Mouse (Mus musculus): ENCODE data around the gene Sik1.
A peak's percentile ranks its signal among the peaks of the same experiment; 100 is the strongest.

The Sik1 gene

DNA sequence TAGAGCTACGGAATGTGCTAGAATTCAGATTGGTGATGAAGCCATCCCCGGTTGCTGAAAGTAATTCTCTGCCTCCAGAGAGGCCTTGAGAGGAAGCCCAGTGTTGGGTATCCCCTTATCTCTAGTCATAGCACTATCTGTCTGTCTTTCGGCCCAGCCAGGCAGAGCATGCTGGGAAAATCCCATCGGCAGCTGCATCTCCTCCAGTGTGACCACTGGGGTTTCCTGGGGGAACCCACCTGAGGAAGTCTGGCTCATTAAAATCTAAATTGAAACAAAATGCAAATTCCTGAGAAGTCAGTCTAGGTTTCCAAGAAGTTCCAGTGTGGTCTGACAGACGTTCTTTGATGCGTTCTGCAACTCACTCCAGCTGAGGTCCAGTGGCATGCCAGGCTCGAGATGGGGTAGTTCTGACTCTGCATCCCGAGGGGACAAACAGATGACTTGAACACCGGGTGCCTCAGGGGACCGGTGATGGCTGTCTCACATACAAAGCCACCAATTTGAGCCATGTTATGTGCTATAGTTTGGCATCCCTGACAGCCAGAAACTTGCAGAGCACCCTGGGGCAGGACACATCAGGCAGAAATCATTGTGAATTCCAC is 19.8 kb upstream of the Sik1 start:
- no peak for DNase-seq

DNA sequence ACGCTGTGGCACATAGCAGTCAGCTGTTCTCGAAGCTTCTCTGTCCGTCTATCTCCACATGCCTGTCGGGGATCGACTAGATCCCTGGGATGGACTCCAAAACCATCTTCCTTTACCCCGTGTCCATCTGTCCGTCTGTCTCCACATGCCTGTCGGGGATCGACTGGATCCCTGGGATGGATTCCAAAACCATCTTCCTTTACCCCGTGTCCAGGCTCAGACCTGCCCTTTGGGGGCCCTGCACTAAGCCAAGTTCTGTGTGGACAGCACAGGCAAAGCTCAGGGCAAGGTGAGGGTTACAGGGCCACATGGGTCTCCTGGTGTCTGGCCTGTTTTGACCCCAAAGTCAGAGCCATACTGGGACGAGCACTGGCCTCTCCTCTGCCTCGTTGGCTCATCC is 19.1 kb upstream of the Sik1 start:
- no peak for DNase-seq

DNA sequence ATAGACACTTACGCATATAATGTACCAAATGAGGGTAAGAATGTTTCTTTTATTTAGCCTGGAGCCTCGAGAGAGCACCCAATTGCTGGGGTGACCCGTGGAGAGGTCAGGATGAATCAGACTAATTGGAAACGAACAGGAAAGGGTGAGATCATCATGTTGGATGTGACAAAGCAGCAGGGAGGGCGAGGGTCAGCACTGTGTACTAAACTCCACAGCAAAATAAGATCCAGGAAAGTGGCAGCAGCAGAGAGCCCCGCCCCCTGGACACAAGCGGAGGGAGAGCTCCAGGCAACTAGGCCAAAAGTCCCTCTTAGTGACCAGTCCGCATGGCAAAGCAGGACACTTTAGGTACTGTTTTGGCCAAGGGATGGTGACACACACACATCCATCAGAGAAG is 18.4 kb upstream of the Sik1 start:
- DNase-seq, result peak; percentile 54 to 76

DNA sequence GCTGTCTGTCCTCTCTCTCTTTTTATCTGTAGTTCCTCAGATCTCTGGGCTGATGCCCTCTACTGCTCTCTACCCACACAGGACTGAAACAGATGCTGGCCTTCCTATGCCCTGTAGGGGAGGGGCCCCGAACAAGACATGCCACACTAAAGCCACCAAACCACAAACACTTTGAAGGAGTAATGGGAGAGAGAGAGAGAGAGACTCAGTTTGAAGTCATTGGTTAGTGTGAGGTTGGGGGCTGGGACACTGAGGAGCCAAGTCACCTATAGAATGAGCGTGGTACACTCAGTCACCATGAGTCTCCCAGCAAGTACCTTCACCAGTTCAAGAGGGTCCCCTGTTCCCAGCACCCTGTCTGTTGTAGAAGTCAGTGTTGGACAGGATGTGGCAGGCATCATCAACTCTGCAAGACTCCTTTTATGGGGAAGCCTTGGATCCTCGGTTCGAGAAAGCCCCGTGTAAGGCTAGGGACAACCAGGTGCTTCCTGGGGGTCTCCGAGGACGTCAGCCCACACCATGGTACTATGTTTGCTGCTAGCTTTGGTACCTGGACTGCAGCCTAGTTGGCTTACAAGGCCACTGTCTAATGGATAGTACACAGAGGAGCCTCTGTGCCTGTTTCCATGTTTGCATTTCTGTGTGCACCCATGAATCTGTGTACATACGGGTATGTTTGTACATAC is 17.7 kb upstream of the Sik1 start:
- DNase-seq, result peak; percentile 1 to 2

DNA sequence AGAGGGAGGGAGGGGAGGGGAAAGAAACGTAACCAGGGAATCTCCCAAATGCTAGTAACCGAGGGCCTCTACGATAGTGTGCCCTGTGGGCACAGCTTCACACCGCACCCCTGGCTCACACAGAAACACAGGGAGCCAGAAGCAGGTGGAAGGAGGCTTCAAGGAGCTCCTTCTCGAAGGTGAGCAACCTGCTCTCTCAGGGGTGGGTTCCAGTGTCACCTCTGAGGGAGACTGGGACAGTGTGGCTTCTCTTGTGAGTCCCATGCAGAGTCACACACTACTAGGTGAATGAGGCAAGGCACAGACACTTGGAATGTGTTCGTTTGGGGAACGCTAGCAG is 17.2 kb upstream of the Sik1 start:
- peak in 1 of 2 experiments; percentile 1 for DNase-seq

DNA sequence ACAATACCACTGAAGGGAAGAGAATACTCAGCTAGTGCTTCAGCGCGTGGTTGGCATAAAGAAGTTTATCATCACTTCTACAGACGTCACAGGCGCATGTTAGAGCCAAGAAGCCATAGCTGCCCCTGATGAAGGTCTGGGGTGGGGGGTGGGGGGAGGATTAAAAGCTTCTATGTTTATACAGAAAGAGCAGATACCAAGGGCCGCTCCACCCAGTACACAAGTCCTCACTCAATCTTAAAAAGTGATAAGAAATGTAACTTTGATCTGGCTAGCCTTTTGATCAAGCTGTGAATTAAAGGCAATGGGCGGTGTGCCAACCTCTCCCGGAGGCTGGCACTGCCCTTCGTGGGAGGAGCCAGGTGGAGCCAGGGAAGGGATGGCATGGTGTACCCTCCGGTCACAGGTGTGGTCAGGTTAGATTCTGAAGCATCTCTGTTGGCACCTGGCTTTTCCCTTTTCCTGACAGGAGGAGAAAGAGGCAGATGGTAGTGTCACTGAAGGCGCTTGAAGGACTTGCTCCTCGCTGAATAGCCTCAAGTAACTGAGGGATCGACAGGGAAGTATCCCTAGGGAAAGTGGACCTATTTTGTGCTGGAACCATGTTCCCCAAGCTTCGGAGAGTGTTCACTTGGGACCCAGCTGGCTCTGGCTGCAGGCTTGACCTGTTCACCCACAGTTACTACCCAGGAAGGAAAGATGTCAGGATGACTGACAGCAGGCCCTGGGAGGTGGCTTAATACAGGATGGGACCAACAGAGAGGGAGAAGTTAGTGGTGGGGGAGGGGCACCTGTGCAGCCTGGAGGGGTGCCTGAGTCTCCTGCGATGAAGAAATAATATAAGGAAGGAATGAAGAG is 16.6 kb upstream of the Sik1 start:
- DNase-seq, result peak; percentile 17 to 47

DNA sequence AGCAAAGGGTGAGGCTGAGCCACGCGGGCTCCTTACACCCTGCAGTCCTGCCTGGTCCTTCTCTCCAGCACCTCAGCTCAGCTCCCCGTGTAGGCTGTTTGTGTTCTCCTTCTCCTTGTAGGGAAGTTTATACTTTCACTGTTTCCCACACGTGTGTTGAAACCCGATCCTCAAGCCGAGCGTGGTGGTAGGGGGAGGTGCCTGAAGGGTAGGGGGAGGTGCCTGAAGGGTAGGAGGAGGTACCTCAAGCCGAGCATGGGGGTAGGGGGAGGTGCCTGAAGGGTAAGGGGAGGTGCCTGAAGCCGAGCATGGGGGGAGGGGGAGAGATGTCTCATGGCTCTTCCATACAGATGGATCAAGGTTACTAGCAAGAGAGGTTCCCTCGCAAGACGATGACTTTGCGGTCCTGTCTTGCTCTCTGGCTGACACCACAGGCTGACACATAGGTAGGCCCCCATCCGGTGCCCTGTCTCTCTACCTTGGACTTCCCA is 15.4 kb upstream of the Sik1 start:
- peak; percentile 17 to 47 for DNase-seq

DNA sequence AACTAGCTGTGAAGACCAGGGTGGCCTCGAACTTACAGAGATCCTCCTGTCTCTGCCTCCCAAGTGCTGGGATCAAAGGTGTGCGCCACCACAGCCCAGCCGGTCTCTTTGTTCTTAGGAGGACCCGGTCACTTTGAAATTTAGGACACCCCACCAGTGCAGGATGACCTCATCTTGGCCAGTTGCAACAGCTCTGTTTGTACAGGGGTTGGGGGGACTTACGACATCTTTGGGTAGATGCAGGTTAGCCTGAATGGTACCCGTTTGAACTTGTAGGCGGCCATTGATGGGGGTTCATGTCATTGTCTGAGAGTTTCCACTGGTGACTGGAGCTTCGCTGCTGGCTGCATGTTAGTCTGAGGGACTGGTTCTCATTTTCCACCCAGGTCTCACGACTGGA is 14.8 kb upstream of the Sik1 start:
- peak; percentile 1 for DNase-seq

DNA sequence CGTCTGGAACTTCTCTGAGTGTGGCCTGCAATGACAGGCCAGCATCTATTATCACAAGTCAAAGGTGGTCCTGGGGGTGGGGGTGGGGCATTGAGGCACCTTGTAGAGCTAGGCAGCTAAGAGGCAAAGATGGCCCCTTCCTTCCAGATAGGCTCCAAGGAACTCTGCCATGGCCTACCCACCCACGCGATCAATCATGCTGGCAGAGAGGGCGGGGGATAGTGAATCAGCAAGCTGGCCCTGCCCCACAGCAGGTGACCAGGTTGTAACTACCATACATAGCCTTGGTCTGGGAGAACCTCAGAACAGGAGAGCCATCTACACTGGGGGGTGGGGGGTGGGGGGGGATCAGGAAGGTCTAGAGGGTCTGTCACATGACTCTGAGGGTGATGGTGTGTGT is 12.5 kb upstream of the Sik1 start:
- peak; percentile 0 to 1 for DNase-seq

DNA sequence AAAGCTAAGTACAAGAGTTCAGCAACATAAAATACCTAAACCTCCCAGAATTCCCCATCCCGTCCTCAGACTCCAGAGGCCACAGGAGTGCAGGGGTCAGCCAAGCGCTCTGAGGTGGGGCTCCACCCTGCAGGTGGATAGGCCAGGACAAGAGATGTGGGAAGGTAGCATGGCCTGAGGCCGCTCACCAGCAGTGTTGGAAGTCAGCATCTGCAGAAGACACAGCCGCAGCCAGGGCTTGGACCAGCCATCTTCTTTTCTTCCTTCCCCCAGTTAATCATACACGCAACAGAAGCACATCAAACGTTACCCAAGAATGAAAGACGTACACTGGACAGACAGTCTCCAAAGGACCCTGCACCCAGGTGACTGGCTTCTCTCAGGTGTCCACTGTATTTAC is 11.5 kb upstream of the Sik1 start:
- peak; percentile 0 for DNase-seq

DNA sequence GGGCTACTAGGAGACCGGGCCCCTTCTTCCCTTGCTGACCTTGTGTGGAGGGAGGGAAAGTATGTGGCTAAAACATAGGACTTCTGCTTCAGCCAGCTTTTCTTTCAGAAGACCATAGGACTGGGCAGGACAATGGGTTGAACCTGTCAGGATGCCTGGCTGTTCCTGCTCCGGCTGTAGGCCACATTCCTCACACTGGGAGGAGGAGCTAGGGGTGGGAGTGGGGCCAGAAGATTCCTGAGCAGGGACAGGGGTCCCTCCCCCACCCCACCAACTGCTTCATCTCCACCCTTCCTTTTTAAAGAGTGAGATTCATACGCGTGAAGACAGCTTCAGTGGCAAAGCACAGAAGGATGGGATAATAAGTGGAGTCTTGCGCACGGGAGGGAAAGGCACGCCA is 10.0 kb upstream of the Sik1 start:
- peak; percentile 26 to 52 for DNase-seq

DNA sequence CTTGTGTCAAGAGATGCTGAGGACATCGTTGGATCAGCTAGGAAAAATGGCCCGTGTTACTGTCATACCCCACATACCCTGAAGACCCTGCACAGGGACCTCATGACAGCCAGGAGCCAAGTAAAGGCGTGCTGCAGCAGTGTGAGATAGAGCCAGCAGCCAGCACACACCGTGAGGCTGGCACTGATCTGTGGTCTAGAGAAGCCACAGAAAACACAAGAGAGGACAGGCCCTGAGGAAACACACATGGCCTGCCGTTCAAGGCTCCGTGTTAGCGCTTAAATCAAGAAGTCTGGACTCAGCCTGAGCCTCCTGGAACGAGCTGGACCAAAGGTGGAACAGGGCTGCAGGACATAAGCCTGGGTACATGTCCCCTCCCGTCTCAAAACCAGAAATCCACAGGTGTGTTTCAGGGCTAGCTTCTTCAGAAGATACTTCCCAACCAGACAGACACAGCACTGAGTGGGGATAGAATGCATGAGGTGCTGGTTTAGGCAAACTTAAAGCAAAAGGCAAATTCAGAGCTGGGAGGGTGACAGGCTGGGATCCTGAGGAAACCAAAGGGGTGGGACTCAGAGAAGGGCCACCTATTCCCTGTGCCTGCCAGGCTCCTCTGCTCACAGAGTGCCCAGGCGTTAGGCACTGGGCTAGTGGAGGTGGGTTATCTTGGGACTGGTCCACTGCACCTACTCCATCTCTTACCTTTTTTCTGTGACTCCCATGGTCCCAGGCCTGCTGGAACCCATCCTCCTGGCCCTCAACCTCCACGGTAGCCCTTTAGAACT is 9.3 kb upstream of the Sik1 start:
- peak; percentile 0 to 2 for DNase-seq

DNA sequence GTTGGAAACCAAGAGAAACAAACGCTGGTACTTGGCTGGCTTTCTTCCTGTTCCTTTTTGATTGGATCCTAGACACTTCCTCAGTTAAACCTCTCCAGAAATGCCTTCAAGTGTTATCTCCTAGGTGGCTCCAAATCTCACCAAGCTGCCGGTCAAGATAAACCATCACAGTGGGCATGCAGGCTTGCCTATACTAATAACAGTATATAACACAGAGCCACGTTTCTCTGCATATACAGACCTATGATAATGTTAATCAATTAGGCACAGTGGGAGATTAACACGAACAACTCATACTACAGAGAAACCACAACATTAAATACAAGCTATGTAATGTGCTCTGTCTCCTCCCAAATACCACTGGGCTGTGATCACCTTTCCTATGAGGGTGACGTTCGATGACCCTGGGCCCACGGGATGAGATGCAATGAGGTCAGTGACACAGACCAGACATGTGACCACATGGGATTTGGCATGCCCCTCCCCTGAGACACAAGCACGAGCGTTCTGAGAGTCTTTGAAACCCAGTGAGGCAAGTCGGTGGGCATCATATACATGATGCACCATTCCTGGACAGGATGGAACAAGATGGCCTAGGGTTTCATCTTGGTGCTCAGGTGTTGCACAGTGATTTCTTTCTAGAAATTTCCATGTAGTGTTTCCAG is 7.7 kb upstream of the Sik1 start:
- DNase-seq, result peak; percentile 0

DNA sequence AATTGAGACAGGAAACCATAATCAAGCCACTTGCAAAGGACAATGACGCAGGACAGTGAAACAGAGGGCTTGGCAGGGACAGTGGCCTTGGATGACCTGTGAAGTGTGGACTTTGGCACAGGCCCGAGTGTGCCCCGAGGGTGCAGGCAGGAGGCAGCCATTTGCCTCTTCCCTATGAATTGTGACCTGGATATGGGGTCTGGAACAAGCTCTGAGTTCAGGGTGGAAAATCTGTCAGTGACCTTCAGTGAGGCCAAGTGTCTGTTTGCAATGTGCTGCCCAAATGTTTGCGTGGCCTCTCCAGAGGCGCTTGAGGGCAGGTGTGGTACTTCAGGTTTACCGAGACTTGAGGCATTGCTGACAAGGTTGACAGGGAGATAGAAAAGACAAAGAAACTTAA is 6.5 kb upstream of the Sik1 start:
- DNase-seq, result peak in 1 of 2 experiments; percentile 14

DNA sequence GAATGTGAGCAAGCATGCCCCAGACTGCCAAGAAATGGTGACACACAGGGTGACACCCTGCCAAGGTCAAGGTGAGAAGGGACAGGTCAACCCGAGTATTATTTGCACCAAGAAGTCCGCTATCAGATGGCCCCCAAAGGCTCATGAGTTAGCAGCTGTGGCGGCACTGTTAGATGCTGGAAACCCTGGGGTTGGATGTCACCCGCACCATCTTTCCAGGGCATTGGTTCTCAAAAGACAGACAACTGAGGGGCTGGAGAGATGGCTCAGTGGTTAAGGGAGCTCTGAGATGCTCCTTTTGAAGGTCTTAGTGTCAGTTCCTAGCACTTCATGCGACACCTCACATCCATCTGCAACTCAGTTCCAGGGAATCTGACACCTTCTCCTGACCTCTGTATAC is 6.1 kb upstream of the Sik1 start:
- DNase-seq, result no peak

DNA sequence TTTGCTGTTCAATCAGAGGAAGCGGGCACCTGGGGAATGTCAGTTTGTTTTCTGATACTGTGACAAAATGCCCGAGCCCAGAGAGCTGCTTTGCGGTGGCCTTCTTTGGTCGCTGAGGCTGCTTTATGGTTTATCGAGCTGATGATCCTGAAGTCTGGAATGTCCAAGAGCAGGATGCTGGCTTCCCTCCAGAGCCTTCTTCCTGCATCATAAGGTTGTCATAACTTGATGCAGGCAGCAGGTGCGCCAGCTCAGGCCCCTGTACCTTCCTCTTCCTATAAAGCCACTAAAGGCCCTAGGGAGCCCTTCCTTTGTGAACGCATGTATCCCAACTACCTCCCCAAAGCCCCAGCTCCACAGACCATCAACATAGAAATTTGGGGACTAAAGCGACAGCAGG is 5.3 kb upstream of the Sik1 start:
- DNase-seq, result no peak

DNA sequence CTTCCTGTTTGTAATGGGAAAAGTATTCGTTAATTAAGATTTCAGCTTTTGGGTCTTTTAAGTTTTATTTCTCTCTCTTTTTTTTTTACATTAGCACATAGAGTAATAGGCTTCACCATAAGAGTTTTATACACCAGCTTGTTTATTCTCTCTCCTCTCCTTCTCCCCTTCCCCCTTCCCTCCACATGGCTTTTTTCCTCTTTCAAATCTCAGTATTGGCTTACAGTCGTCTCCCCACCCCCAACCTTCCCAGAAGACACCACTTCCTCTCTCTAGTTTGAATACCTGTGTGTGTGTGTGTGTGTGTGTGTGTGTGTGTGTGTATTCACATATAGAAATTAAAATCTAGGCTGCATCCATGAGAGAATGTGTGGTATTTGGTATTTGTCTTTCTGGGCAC is 3.8 kb upstream of the Sik1 start:
- no peak for DNase-seq

DNA sequence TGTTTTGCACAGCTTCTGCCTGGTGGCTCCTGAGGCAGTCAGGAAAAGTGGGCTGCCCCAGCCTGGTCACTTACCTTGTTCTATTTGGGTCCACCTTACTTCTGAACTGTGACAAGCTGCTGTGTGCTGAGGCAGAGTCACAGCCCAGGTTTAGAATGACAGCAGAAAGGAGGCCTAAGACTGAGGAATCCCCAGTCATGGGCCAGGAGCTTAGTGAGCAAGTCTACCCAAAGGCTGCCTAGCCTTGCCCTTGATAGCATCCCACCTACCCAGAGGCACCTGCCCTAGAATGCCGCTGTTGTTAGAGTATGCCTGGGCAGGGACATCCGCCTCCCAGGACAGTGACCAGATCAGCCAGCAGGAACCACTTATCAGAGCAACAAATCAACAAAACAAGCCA is 3.2 kb upstream of the Sik1 start:
- DNase-seq, result no peak

DNA sequence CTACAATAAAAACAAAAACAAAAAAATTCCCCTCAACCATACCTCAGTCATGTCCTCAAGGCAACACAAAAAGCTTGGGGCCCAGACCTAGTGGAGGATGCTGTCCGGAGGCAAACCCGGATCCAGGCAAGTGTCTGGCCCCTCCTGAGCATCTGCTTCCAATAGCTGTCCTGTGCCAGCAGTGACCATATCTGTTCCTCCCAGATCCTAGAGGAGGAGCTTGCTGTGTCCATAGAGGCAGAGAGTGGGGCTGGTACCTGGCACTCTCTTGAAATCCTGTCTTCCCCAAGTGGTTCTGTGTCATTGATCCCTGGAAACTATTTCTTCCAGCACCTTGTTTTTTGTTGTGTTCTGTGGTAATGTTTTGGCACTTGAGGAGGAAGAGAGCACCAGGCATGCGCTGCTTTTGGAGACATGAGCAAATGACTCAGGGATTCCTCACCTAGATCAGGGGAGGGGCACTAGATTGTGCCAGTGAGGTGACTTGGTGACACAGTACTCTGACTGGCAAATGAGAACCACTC is 2.4 kb upstream of the Sik1 start:
- no peak for DNase-seq

DNA sequence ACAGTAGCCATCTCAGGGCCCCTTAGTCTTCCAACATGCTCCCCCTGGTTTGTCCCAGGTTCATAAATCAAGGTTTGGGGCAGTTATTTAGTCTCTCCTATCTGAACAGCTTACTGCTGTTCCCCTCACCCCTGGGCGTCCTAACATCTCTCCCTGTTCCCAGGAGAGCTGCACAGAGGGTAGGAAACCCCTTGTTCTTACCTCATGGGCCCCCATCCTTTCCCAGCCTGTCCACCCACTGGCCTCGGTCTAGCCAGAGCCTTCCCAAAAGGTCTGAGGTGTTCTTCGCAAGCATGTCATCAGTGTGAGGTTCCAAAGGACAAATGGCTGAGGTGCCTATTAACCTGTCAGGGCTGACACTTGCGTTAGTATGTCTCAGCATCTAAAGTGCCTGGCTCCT is 1.6 kb upstream of the Sik1 start:
- DNase-seq, result no peak

DNA sequence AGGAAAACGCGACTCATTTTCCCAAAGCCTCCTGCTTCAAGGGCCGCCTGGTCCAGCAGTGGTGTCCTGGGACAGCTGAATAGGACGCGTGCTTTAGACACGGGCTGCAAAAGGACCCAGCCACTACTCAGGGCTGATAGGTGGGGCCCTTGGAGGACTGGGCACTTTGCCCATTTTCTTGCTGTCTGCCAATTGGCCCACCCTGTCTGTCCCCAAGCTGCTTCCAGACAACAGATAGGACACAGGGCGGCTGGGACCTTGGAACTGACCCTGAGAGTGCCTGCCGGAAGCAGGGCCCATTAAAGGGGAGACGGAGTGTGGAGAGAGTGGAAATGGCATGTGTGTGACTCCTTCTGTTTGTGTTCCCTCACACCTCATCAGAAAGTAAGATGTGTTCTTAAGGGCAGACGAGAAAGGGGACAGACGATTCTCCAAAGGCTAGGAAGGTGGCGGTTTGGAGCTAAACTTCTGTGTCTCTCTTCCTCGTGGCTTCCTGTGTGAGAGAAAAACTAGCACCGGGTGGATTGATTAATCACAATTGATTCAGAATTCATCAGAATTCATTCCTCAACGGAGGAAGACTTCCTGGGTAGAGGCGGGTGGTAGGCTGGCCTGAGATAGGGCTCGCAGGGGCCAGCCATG is 1.0 kb upstream of the Sik1 start:
- DNase-seq, result peak; percentile 76 to 85
